Mouse (Mus musculus): ENCODE results near the gene Zfp874b. TPM values are rescaled to one million over a fixed set of nuclear protein-coding genes. Genes with fewer than 3 reads are reported as not detected.

Gene Zfp874b
- total RNA-seq (2023) = 4.4 and 8.0 TPM in 2 replicates

DNA sequence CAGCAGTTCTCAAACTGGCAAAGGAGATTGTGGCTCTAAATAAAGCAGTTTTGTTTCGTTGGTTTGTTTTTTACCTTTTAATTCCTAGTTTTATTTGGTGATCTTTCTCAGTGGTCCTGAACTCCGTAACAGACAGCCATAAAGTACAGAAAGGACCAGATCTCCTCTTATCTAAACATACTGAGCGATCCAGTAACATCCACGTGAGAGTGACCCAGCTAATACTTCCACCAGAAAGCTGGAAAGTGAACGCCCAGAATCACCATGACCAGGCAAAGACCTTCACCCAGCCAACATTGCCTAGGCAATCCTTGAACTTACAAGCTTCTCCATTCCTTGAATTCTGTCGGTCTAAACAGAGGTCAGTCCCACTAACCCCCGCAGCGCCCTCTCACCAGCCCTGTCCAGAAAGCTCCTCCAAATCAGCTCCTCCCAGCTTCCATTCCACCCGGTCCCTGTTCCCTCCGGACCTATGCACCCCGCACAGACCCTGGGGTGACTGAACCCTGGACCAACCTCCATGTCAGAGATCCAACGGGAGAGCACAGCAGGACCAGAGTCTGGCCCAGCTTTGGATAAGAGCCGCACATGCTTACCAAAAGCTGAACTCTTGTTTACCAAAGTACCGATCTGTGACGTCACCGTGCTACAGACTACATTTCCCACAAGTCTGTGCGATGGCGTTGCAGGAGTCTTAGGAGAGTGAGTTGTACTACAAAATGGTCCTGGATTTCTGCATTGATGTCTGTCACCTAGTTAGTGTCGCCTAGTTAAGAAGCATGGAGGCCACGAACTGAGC is at the start of gene Zfp874b:
Zfp874b (minus strand) TSS at position 634 of the 799 bp plus-strand sequence.

DNA sequence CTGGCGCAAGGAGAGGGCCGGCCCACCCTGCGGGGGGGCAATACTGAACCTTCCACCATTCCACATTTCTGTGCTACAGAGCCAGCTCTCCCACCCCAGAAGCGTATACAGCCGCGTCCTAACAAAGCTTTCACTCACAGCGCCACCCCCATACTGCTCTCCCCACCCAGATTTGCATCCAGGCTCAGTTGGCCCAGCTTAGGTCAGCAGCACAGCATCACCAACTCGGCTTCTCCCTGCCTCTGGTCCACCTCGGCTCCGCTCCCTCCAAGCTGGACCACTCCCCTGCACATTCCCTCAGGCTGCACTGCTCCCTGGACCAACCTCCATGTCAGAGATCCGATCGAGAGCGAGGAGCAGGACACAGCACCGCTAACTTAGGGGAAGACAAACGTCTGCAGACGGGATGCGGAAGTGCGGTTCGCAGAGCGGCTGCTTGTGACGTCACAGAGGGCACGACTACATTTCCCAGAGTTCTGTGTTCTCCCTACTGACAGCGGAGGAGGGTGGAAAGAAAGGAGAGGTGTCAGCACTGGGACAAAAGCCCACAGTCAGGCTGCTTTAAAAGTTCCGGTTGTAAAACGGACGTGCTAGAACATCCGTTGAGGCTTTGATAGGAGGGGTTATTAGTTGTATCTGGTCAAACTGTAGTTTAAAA is 41.8 kb upstream of the Zfp874b start, which contains the start of the genes Gm26965 and Zfp87:
Gm26965 (minus strand) TSS at position 399 of the 658 bp plus-strand sequence.
Zfp87 (minus strand) TSS at position 425 of the 658 bp plus-strand sequence.

DNA sequence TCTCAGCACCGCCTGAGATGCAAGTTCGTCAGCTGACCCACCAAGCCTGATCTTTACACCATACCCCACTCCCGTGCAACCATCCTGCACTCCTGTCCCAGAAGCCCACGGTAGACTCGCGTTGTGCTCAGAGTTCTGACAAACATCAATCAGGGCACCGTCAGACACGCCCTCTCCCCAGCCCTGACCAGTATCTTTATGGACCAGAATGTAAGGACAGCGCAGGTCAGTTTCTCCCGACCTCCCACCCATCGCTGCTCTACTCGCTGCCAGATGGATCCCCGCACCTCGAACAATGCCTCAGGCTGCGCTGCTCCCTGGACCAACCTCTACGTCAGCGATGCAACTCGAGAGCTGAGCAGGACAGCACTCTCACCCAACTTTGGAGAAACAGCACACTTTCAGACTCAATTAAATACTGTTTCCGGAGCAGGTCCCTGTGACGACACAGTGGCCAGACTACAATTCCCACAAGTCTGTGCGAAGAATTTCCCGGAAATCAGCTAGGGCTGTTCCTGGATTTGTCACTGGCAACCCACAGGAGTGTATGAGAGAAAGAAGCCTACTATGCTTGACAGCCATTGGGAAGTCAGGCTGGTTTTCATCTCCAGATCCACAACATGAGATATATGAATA is 16.1 kb upstream of the Zfp874b start, which contains the start of gene Zfp58:
Zfp58 (minus strand) TSS at position 472 of the 636 bp plus-strand sequence.

DNA sequence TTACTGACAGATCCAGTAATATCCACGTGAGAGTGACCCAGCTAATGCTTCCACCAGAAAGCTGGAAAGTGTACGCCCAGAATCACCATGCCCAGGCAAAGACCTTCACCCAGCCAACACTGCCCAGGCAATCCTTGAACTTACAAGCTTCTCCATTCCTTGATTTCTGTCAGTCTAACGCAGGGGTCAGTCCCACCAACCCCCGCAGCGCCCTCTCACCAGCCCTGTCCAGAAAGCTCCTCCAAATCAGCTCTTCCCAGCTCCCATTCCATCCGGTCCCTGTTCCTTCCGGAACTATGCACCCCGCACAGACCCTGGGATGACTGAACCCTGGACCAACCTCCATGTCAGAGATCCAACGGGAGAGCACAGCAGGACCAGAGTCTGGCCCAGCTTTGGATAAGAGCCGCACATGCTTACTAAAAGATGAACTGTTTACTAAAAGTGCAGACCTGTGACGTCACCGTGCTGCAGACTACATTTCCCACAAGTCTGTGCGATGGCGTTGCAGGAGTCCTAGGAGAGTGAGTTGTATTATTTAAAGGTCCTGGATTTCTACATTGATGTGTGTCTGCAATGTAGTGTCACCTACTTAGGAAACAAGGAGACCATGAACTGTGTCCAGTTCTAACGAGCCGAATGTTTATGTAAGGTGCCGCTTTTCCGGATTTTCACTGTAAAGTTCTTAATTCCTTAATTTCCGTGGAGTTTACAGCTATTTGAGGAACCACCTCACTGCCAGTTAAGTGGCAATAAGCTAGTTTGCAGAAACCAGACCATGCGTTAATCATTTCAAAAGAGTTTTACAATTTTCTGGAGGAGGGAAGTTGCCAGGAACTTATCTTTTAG is 32.7 kb downstream of the Zfp874b start, which contains the start of gene Zfp874a:
Zfp874a (minus strand) TSS at position 453 of the 849 bp plus-strand sequence.

Other genes starting within 250 kb of the Zfp874b start
- 1.1 and 1.6 TPM in 2 replicates for gene Zfp458, start 205.8 kb downstream of the Zfp874b start, total RNA-seq (2023)
- 0.36 and 0.60 TPM in 2 replicates for gene Zfp457, start 177.8 kb downstream of the Zfp874b start, total RNA-seq (2023)
- 4.2 and 7.0 TPM in 2 replicates for gene Zfp595, start 151.7 kb downstream of the Zfp874b start, total RNA-seq (2023)
- gene Gm28044, start 123.7 kb downstream of the Zfp874b start, total RNA-seq (2023) = 2.2 TPM in 1 of 2 replicates, not detected in the other
- gene Zfp953, start 123.7 kb downstream of the Zfp874b start, total RNA-seq (2023) = 3.7 and 4.8 TPM in 2 replicates
- 2.3 TPM in 1 of 2 replicates, not detected in the other for gene Gm28041, start 108.5 kb downstream of the Zfp874b start, total RNA-seq (2023)
- gene Zfp456, start 108.4 kb downstream of the Zfp874b start, total RNA-seq (2023) = 0.84 and 1.7 TPM in 2 replicates
- 4.1 and 4.7 TPM in 2 replicates for gene Zfp429, start 84.4 kb downstream of the Zfp874b start, total RNA-seq (2023)
- 0.16 TPM in 1 of 2 replicates, not detected in the other for gene Zfp459, start 62.8 kb downstream of the Zfp874b start, total RNA-seq (2023)
- 2.3 TPM in 2 replicates for gene Zfp874a, start 32.6 kb downstream of the Zfp874b start, total RNA-seq (2023)
- 2.2 and 3.5 TPM in 2 replicates for gene Zfp58, start 16.3 kb upstream of the Zfp874b start, total RNA-seq (2023)
- not detected in 2 replicates for gene Gm26965, start 41.9 kb upstream of the Zfp874b start, total RNA-seq (2023)
- 7.5 and 8.5 TPM in 2 replicates for gene Zfp87, start 41.9 kb upstream of the Zfp874b start, total RNA-seq (2023)
- gene Zfp748, start 69.6 kb upstream of the Zfp874b start, total RNA-seq (2023) = 2.6 and 4.2 TPM in 2 replicates
- 9.9 and 12.7 TPM in 2 replicates for gene Zfp729b, start 125.4 kb upstream of the Zfp874b start, total RNA-seq (2023)
- 2.8 and 3.4 TPM in 2 replicates for gene Gm49345, start 153.5 kb upstream of the Zfp874b start, total RNA-seq (2023)
- gene Zfp729a, start 153.5 kb upstream of the Zfp874b start, total RNA-seq (2023) = 14.1 and 15.2 TPM in 2 replicates
- 3.5 and 5.1 TPM in 2 replicates for gene Zfp738, start 202.8 kb upstream of the Zfp874b start, total RNA-seq (2023)
- gene Zfp65, start 244.9 kb upstream of the Zfp874b start, total RNA-seq (2023) = 3.6 and 4.3 TPM in 2 replicates